Mouse (Mus musculus) thymus, postnatal 14 days (tissue): ENCODE measurements around the gene Apoa2.
"Not testable (repeated sequence)": the region's sequence is repeated elsewhere in the genome, so short reads cannot be mapped to it uniquely, and the experiment has no call there.

Source experiments
- DNase-seq: peaks from one replicate; pipeline ENCODE4 v3.0.0; 2021

Apoa2 gene

GRCm38 (mm10) chr1:171237438-171237837, 12.6 kb downstream of the Apoa2 start:
- no peak for DNase-seq

- peak; percentile 54 for DNase-seq
Observed at GRCm38 (mm10) chr1:171238463-171238862, 13.6 kb downstream of the Apoa2 start.

GRCm38 (mm10) chr1:171239992-171240744, 15.3 kb downstream of the Apoa2 start:
- no peak for DNase-seq

- no peak for DNase-seq
Observed at GRCm38 (mm10) chr1:171240911-171241310, 16.1 kb downstream of the Apoa2 start.

- DNase-seq: not testable (repeated sequence)
Observed at GRCm38 (mm10) chr1:171241952-171242351, 17.1 kb downstream of the Apoa2 start.

- no peak for DNase-seq
Observed at GRCm38 (mm10) chr1:171245353-171245752, 20.5 kb downstream of the Apoa2 start.

GRCm38 (mm10) chr1:171246709-171247452, 22.0 kb downstream of the Apoa2 start:
- peak; percentile 98 for DNase-seq

- no peak for DNase-seq
Observed at GRCm38 (mm10) chr1:171247453-171247841, 22.6 kb downstream of the Apoa2 start.

- DNase-seq: no peak
Observed at GRCm38 (mm10) chr1:171247916-171248315, 23.1 kb downstream of the Apoa2 start.

- no peak for DNase-seq
Observed at GRCm38 (mm10) chr1:171248386-171249226, 23.8 kb downstream of the Apoa2 start.

GRCm38 (mm10) chr1:171249913-171250600, 25.2 kb downstream of the Apoa2 start, which contains the start of gene Adamts4:
Gene Adamts4, plus strand, starts transcription at chr1:171250421.
- no peak for DNase-seq

GRCm38 (mm10) chr1:171250680-171251593, 26.1 kb downstream of the Apoa2 start, which contains the start of gene Ndufs2:
Gene Ndufs2, minus strand, starts transcription at chr1:171251388.
- DNase-seq: no peak

- no peak for DNase-seq
Observed at GRCm38 (mm10) chr1:171251594-171252324, 26.9 kb downstream of the Apoa2 start.

GRCm38 (mm10) chr1:171252415-171252814, 27.6 kb downstream of the Apoa2 start:
- no peak for DNase-seq

GRCm38 (mm10) chr1:171256095-171256818, 31.4 kb downstream of the Apoa2 start:
- DNase-seq: no peak

- DNase-seq: peak; percentile 67
Observed at GRCm38 (mm10) chr1:171256937-171257548, 32.2 kb downstream of the Apoa2 start.

GRCm38 (mm10) chr1:171257781-171258180, 32.9 kb downstream of the Apoa2 start:
- DNase-seq: no peak

GRCm38 (mm10) chr1:171258921-171259320, 34.1 kb downstream of the Apoa2 start:
- DNase-seq: no peak

GRCm38 (mm10) chr1:171260316-171260715, 35.5 kb downstream of the Apoa2 start:
- DNase-seq: no peak
